Mouse (Mus musculus) cerebellum, postnatal 4 days (tissue): ENCODE results near the gene Depdc1a.
"Not testable (repeated sequence)": the region's sequence is repeated elsewhere in the genome, so short reads cannot be mapped to it uniquely, and the experiment has no call there.

Experiments used
- DNase-seq, 2 experiments: peaks; one replicate each; pipeline ENCODE4 v3.0.0; 2022; ENCODE audit warnings: low spot score in 2 of 2, mixed read lengths in 1 of 2

The Depdc1a gene

GRCm38 (mm10) chr3:159495243-159495801 lies at the start of gene Depdc1a:
Gene Depdc1a (plus strand): TSS chr3:159495433.
- peak; percentile 84 to 89 for DNase-seq

GRCm38 (mm10) chr3:159470059-159470458 lies 25.2 kb upstream of the Depdc1a start:
- DNase-seq: no peak

- no peak for DNase-seq
These were observed 19.8 kb upstream of the Depdc1a start for GRCm38 (mm10) chr3:159475465-159475864.

GRCm38 (mm10) chr3:159477250-159477962 lies 17.8 kb upstream of the Depdc1a start:
- DNase-seq: no peak

- not testable (repeated sequence) for DNase-seq
These were observed 524 bp upstream of the Depdc1a start for GRCm38 (mm10) chr3:159494709-159495108.

- DNase-seq: no peak
These were observed 13.7 kb downstream of the Depdc1a start for GRCm38 (mm10) chr3:159508899-159509298.

- DNase-seq: no peak
These were observed 33.3 kb downstream of the Depdc1a start for GRCm38 (mm10) chr3:159528563-159528962.

- peak in 1 of 2 experiments; percentile 6 for DNase-seq
These were observed 53.1 kb downstream of the Depdc1a start for GRCm38 (mm10) chr3:159548303-159548702.

GRCm38 (mm10) chr3:159550224-159550623 lies 55.0 kb downstream of the Depdc1a start:
- DNase-seq: no peak
